Mouse (Mus musculus) left cerebral cortex, postnatal 14 days (tissue): Measurements from ENCODE around the gene Herc4. TPM values are rescaled to one million over a fixed set of nuclear protein-coding genes. Genes with fewer than 3 reads are reported as not detected.
A peak's percentile ranks its signal among the peaks of the same experiment; 100 is the strongest.

Source experiments
- DNase-seq, 2 experiments: peaks; one replicate each; pipeline ENCODE4 v3.0.0; 2021 to 2022; ENCODE audit warnings: low spot score in 2 of 2, mixed read lengths in 1 of 2
- intact Hi-C: fragments of 180-260 bp; cut with DNase I; formaldehyde crosslinking; loops from one replicate; pipeline ENCODE4 v1.15.1; 2025
- long read RNA-seq, 2 experiments: library from polyadenylated mRNA; stranded (forward); transcript quantifications; one replicate each; pipeline ENCODE4 v2.0.0; 2021
- total RNA-seq, 2 experiments: library from RNA; stranded (reverse); gene quantifications; 2 replicates each; pipeline ENCODE4 v1.2.3; 2021

Herc4 gene
- total RNA-seq, result 10 to 100 TPM; 38.6 to 41.8 TPM
- long read RNA-seq, experiment 1, transcript Herc4-208 (26 exons, 3,914 nt), result major isoform, 8 of 22 reads
- long read RNA-seq, experiment 1, partial matches to known transcripts, result 5 of 22 reads
- long read RNA-seq, experiment 1, other reads (novel, unspliced or antisense), result 6 of 22 reads
- long read RNA-seq, experiment 2, transcript Herc4-208 (26 exons, 3,914 nt), result major isoform, 7 of 17 reads
- long read RNA-seq, experiment 2, partial matches to known transcripts, result 2 of 17 reads
- long read RNA-seq, experiment 2, other reads (novel, unspliced or antisense), result 7 of 17 reads

- DNase-seq, result peak; percentile 97
- intact Hi-C loops, result loop anchor here (5.0 kb wide), 1 partner anchor 86 kb away; no protein-coding TSS in a partner anchor
Observed at GRCm38 (mm10) chr10:63243493-63244054, at the start of gene Herc4. TSS of gene Herc4 (plus strand) at chr10:63243810.

- intact Hi-C loops, result no loop called here
- DNase-seq, result no peak
Observed at GRCm38 (mm10) chr10:63199008-63199407, 44.6 kb upstream of the Herc4 start.

- DNase-seq, result no peak
- intact Hi-C loops, result no loop called here
Observed at GRCm38 (mm10) chr10:63201534-63201933, 42.1 kb upstream of the Herc4 start.

GRCm38 (mm10) chr10:63203002-63203401 is 40.6 kb upstream of the Herc4 start:
- intact Hi-C loops, result no loop called here
- no peak for DNase-seq

- intact Hi-C loops, result no loop called here
Observed at GRCm38 (mm10) chr10:63203728-63204127, 39.9 kb upstream of the Herc4 start, which contains the start of gene Mypn. TSS of gene Mypn (minus strand) at chr10:63203952.

GRCm38 (mm10) chr10:63208871-63209270 is 34.7 kb upstream of the Herc4 start:
- intact Hi-C loops, result no loop called here

More at GRCm38 (mm10) chr10:63203728-63204127, 39.9 kb upstream of the Herc4 start, which contains the start of gene Mypn:
- no peak for DNase-seq

GRCm38 (mm10) chr10:63221081-63221783 is 22.4 kb upstream of the Herc4 start:
- intact Hi-C loops, result no loop called here
- no peak for DNase-seq

More at GRCm38 (mm10) chr10:63208871-63209270, 34.7 kb upstream of the Herc4 start:
- DNase-seq, result no peak

GRCm38 (mm10) chr10:63224341-63224740 is 19.3 kb upstream of the Herc4 start:
- DNase-seq, result no peak
- intact Hi-C loops, result no loop called here

GRCm38 (mm10) chr10:63230266-63230665 is 13.3 kb upstream of the Herc4 start:
- intact Hi-C loops, result no loop called here
- DNase-seq, result peak in 1 of 2 experiments; percentile 33

- intact Hi-C loops, result no loop called here
- DNase-seq, result peak; percentile 32 to 62
Observed at GRCm38 (mm10) chr10:63230854-63231253, 12.8 kb upstream of the Herc4 start.

GRCm38 (mm10) chr10:63231630-63232029 is 12.0 kb upstream of the Herc4 start:
- intact Hi-C loops, result no loop called here
- no peak for DNase-seq

GRCm38 (mm10) chr10:63234133-63234532 is 9.5 kb upstream of the Herc4 start:
- intact Hi-C loops, result no loop called here

GRCm38 (mm10) chr10:63235889-63236288 is 7.7 kb upstream of the Herc4 start:
- no peak for DNase-seq
- intact Hi-C loops, result no loop called here

More at GRCm38 (mm10) chr10:63234133-63234532, 9.5 kb upstream of the Herc4 start:
- DNase-seq, result peak in 1 of 2 experiments; percentile 26

GRCm38 (mm10) chr10:63236663-63237062 is 6.9 kb upstream of the Herc4 start:
- intact Hi-C loops, result no loop called here

GRCm38 (mm10) chr10:63237206-63237605 is 6.4 kb upstream of the Herc4 start:
- no peak for DNase-seq
- intact Hi-C loops, result no loop called here

More at GRCm38 (mm10) chr10:63236663-63237062, 6.9 kb upstream of the Herc4 start:
- DNase-seq, result no peak

GRCm38 (mm10) chr10:63238090-63238489 is 5.5 kb upstream of the Herc4 start:
- DNase-seq, result no peak
- intact Hi-C loops, result no loop called here

- intact Hi-C loops, result loop anchor here (5.0 kb wide), 1 partner anchor 83 kb away; no protein-coding TSS in a partner anchor
- DNase-seq, result no peak
Observed at GRCm38 (mm10) chr10:63239848-63240247, 3.8 kb upstream of the Herc4 start.

GRCm38 (mm10) chr10:63240868-63241271 is 2.7 kb upstream of the Herc4 start:
- intact Hi-C loops, result loop anchor here (5.0 kb wide), 1 partner anchor 84 kb away; no protein-coding TSS in a partner anchor
- DNase-seq, result no peak

GRCm38 (mm10) chr10:63242798-63243435 is 693 bp upstream of the Herc4 start:
- DNase-seq, result no peak
- intact Hi-C loops, result loop anchor here (5.0 kb wide), 1 partner anchor 86 kb away; no protein-coding TSS in a partner anchor
